Mouse (Mus musculus): ENCODE results near the gene Napb. TPM values are rescaled to one million over a fixed set of nuclear protein-coding genes. Genes with fewer than 3 reads are reported as not detected.

The Napb gene
- polyA plus RNA-seq, 1 experiment from 2014 or later = 2.5 TPM

Other genes starting within 250 kb of the Napb start
- 92.3 and 93.1 TPM in 2 replicates for gene Nxt1, start 59.9 kb downstream of the Napb start, polyA plus RNA-seq (2015; fragmentation: Nextera tagmentation; extraction: Ambion mirVana)
- 19.1 and 19.7 TPM in 2 replicates for gene Gzf1, start 51.4 kb downstream of the Napb start, polyA plus RNA-seq (2015; fragmentation: Nextera tagmentation; extraction: Ambion mirVana)
- gene Cstl1, start 17.9 kb upstream of the Napb start, polyA plus RNA-seq (2015; fragmentation: Nextera tagmentation; extraction: Ambion mirVana) = not detected in 2 replicates
- gene Cst11, start 39.0 kb upstream of the Napb start, polyA plus RNA-seq (2015; fragmentation: Nextera tagmentation; extraction: Ambion mirVana) = not detected in 2 replicates
- not detected in 2 replicates for gene 8030411F24Rik, start 49.5 kb upstream of the Napb start, polyA plus RNA-seq (2015; fragmentation: Nextera tagmentation; extraction: Ambion mirVana)
- not detected in 2 replicates for gene Cst12, start 56.9 kb upstream of the Napb start, polyA plus RNA-seq (2015; fragmentation: Nextera tagmentation; extraction: Ambion mirVana)
- gene Cst8, start 66.3 kb upstream of the Napb start, polyA plus RNA-seq (2015; fragmentation: Nextera tagmentation; extraction: Ambion mirVana) = not detected in 2 replicates
- not detected in 2 replicates for gene Cst13, start 87.6 kb upstream of the Napb start, polyA plus RNA-seq (2015; fragmentation: Nextera tagmentation; extraction: Ambion mirVana)
- gene Cst9, start 102.7 kb upstream of the Napb start, polyA plus RNA-seq (2015; fragmentation: Nextera tagmentation; extraction: Ambion mirVana) = 0.37 and 0.42 TPM in 2 replicates
- gene 9230104L09Rik, start 132.6 kb upstream of the Napb start, polyA plus RNA-seq (2015; fragmentation: Nextera tagmentation; extraction: Ambion mirVana) = not detected in 2 replicates
- gene Cst3, start 143.2 kb upstream of the Napb start, polyA plus RNA-seq (2015; fragmentation: Nextera tagmentation; extraction: Ambion mirVana) = 514 and 555 TPM in 2 replicates

Data from lung, embryonic 15.5 days (tissue).